Mouse (Mus musculus): ENCODE results near the gene Gm6034. TPM values are rescaled to one million over a fixed set of nuclear protein-coding genes. Genes with fewer than 3 reads are reported as not detected.
"Not testable (repeated sequence)": the region's sequence is repeated elsewhere in the genome, so short reads cannot be mapped to it uniquely, and the experiment has no call there.

Gm6034 gene
- 0.07 TPM in 1 of 2 replicates, not detected in the other for polyA plus RNA-seq (2012; rRNA removed)

GRCm38 (mm10) chr17:36042610-36043169, at the start of gene Gm6034, which contains the start of gene H2-T22:
Gene Gm6034, plus strand, starts transcription at chr17:36042961.
Gene H2-T22, minus strand, starts transcription at chr17:36042747.
- WGBS = under 1% methylated on average over 12 of the region's 12 CpGs
- DNase-seq (ENCODE audit: low read depth, low spot score) = peak; percentile 95

- WGBS = 3% methylated on average over 17 of the region's 17 CpGs
- DNase-seq (ENCODE audit: low read depth, low spot score) = no peak
Measured at GRCm38 (mm10) chr17:35993675-35994074, 49.1 kb upstream of the Gm6034 start.

DNA sequence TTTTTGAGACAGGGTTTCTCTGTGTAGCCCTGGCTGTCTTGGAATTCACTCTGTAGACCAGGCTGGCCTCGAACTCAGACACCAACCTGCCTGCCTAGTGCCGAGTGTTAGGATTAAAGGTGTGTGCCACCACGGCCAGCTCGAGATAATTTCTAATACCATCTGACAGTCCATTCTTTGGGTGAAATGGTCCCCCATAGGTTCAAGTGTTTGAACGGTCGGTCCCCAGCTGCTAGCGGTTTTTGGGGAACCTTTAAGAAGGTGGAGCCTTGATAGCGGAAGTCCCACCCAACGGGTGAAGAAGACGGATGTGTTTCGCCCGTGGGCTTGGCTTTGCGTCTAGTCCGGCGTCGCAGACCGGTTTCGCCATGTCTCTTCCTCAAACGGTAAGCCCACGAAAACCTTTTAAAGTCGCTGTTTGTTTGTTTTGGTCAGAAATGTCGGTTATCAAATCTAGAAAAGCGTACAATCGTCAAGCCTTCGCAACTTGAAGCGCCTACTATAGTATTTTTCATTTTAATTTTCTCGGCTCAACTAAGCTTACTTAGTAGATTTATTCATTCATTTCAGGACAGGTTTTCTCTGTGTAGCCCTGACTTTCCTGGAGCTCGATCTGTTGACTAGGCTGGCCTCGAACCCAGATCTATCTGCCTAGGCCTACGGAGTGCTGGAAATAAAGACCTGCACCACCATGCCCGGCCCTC, 48.4 kb upstream of the Gm6034 start:
- WGBS = 2% methylated on average over 31 of the region's 31 CpGs

GRCm38 (mm10) chr17:35994879-35995240, 47.9 kb upstream of the Gm6034 start:
- no peak for DNase-seq (ENCODE audit: low read depth, low spot score)
- 1% methylated on average over 14 of the region's 14 CpGs for WGBS

More for the DNA sequence above, 48.4 kb upstream of the Gm6034 start:
- DNase-seq (ENCODE audit: low read depth, low spot score) = no peak

- WGBS = 2% methylated on average over 11 of the region's 11 CpGs
Measured at GRCm38 (mm10) chr17:35996949-35997348, 45.8 kb upstream of the Gm6034 start.

DNA sequence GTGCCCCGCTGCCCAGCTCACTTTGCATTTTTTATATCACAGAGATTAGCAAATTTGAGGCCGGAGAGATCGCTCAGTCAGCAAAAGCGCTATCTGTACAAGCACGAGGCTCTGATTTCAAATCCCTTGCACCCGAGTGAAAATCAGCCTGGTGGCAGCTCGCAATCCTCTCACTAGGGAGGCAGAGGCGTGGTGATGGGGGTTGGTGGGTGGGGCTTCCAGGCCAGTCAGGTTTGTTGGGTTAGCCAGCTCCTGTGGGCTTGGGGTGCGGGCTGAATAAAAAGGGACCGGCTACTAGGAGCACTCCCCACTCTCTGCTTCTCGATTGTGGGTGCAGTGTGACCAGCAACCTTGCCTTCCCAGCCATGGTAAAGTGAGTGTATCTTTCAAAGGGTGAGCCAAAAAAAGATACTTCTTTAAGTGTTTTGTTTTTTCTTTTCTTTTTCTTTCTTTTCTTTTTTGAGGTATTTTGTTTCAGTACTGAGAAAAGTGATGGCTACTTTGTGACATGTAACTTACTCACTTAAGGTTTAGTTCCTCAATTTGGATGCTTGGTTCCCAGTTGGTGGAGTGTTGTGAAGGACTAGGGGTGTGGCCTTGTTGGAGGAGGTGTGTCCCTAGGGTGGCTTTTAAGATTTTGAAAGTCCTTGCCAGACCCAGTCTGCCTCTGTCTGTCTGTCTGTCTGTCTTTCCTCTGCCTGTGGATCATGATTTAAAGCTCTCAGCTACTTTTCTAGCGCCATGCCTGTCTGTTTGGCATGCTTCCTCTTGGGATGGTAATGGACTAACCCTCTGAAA, 44.8 kb upstream of the Gm6034 start:
- 39% methylated on average over 12 of the region's 12 CpGs for WGBS
- DNase-seq (ENCODE audit: low read depth, low spot score) = no peak

More at GRCm38 (mm10) chr17:35996949-35997348, 45.8 kb upstream of the Gm6034 start:
- DNase-seq (ENCODE audit: low read depth, low spot score) = peak; percentile 99

- DNase-seq (ENCODE audit: low read depth, low spot score) = no peak
- 74% methylated on average over 6 of the region's 6 CpGs for WGBS
Measured at GRCm38 (mm10) chr17:35998545-35999305, 44.0 kb upstream of the Gm6034 start.

DNA sequence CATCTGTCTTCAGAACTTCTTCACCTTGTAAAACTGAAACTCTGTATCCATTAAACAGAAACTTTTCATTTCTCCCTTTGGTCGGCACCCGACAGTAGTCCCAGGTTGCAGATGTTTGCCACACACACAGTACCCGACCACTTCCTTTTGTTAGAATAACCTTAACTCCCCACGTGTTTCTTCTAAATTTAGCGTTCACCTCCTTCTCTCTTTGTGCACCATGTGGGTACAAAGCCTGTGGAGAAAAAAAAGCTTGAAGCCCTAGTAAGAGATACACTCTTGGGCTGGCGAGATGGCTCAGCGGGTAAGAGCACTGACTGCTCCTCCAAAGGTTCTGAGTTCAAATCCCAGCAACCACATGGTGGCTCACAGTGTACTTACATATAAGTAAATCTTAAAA, 43.4 kb upstream of the Gm6034 start:
- DNase-seq (ENCODE audit: low read depth, low spot score) = no peak
- WGBS = 77% methylated on average over 7 of the region's 7 CpGs

DNA sequence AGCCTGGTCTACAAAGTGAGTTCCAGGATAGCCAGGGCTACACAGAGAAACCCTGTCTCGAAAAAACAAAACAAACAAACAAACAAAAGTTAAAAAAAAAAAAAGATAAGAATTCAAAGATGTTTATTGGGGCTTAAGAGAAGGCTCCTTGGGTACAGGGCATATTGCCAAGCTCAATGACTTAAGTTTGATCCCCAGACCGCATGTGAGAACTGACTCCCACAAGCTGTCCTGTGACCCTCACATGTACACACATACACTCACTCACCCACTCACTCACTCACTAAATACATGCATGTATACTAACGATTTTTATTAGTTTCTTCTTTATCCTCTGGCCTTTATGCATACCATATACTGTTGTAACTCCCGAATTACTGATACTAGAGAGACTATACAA, 42.4 kb upstream of the Gm6034 start:
- WGBS = 22% methylated on average over 4 of the region's 4 CpGs
- DNase-seq (ENCODE audit: low read depth, low spot score) = no peak

- 45% methylated on average over 12 of the region's 12 CpGs for WGBS
- DNase-seq (ENCODE audit: low read depth, low spot score) = no peak
Measured at GRCm38 (mm10) chr17:36001121-36001897, 41.5 kb upstream of the Gm6034 start.

DNA sequence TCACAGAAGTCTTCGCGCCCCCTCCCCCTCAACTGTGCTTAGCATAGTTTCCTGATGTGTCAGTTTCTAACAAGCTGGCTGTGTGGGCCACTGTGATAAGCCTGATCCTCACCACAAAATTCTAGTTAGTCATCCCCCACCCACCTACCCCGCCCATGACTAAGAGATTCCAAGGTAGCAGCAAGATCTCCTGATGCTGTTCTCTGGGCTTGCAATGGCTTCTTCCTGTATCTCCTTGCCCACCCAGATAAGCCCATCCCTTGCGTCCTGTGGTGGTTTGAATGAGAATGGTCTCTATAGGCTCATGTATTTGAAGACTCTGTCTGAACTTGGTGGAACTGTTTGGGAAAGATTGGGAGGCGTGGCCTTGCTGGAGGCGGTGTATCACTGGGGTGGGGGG, 40.8 kb upstream of the Gm6034 start:
- WGBS = 96% methylated on average over 6 of the region's 6 CpGs
- no peak for DNase-seq (ENCODE audit: low read depth, low spot score)

DNA sequence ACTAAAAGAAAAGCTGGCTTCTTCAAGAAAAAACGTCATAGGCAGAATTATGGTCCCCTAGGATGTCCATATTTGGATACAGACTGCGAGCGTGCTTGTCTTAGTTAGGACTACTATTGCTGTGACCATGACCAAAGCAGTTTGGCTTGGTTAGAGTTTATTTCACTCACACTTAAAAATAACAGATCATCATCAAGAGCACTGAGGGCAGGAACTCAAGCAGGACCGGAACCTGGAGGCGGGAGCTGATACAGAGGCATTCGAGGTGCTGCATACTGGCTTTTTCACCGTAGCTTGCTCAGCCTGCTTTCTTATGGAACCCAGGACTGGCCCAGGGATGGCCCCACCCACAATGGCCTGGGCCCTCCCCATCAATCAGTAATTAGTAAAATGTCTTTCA, 39.4 kb upstream of the Gm6034 start:
- DNase-seq (ENCODE audit: low read depth, low spot score) = no peak
- WGBS = 89% methylated on average over 7 of the region's 7 CpGs

- DNase-seq (ENCODE audit: low read depth, low spot score) = not testable (repeated sequence)
- 86% methylated on average over 7 of the region's 7 CpGs for WGBS
Measured at GRCm38 (mm10) chr17:36004409-36004808, 38.4 kb upstream of the Gm6034 start.

- WGBS = 91% methylated on average over 5 of the region's 5 CpGs
- no peak for DNase-seq (ENCODE audit: low read depth, low spot score)
Measured at GRCm38 (mm10) chr17:36014977-36015376, 27.8 kb upstream of the Gm6034 start.

GRCm38 (mm10) chr17:36017046-36017445, 25.7 kb upstream of the Gm6034 start:
- DNase-seq (ENCODE audit: low read depth, low spot score) = no peak
- WGBS = 91% methylated on average over 5 of the region's 5 CpGs

- WGBS = 65% methylated on average over 2 of the region's 2 CpGs
- no peak for DNase-seq (ENCODE audit: low read depth, low spot score)
Measured at GRCm38 (mm10) chr17:36018979-36019378, 23.8 kb upstream of the Gm6034 start.

GRCm38 (mm10) chr17:36019519-36019918, 23.2 kb upstream of the Gm6034 start:
- WGBS = 54% methylated on average over 3 of the region's 3 CpGs
- DNase-seq (ENCODE audit: low read depth, low spot score) = no peak

- 32% methylated on average over 15 of the region's 15 CpGs for WGBS
- no peak for DNase-seq (ENCODE audit: low read depth, low spot score)
Measured at GRCm38 (mm10) chr17:36020191-36021073, 22.3 kb upstream of the Gm6034 start, which contains the start of gene H2-T24. Gene H2-T24, minus strand, starts transcription at chr17:36020560.

Measured in large intestine, adult 2 months (tissue).